Mouse (Mus musculus) myocyte (in vitro differentiated cells): ENCODE results near the gene Prr13.

Source experiments
- E2F4 ChIP-seq: IDR thresholded peaks from one replicate; pipeline ENCODE4 v1.6.1; 2011; ENCODE audit warnings: mild to moderate bottlenecking, control low read depth, moderate library complexity; ENCODE audit not compliant: insufficient read depth
- MYOG ChIP-seq, 3 experiments: IDR thresholded peaks; one replicate each; pipeline ENCODE4 v1.6.1; 2011; ENCODE audit warnings: control low read depth in 2 of 3, low read depth in 2 of 3, mild to moderate bottlenecking in 2 of 3; ENCODE audit not compliant: insufficient read length in 2 of 3, control insufficient read depth in 1 of 3, insufficient read depth in 1 of 3
- POLR2A ChIP-seq: IDR thresholded peaks from one replicate; pipeline ENCODE4 v1.6.1; 2011; ENCODE audit warnings: low read depth, mild to moderate bottlenecking, control low read depth, moderate library complexity; ENCODE audit not compliant: insufficient read length
- USF1 ChIP-seq: IDR thresholded peaks from one replicate; pipeline ENCODE4 v1.6.1; 2011; ENCODE audit warnings: low read depth, mild to moderate bottlenecking, control low read depth, moderate library complexity

DNA sequence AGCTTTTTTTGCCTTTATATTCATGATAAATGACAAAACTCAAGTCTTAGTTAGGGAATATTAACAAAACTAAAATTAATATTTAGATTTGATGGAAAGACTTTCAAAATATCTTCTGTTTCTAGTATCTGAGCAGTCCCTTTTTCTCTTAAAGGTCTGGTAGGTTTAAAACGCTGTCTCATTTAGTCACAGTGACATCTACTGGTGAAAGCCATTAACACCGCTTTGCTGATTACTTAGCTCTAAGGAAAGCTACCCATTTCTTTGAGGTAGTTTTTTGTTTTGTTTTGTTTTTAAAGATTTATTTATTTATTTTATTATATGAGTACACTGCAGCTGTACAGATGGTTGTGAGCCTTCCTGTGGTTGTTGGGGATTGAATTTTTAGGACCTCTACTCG is 37.4 kb upstream of the Prr13 start:
- TF ChIP-seq MYOG (IDR thresholded peaks at IDR 0.05; ENCODE audit: control insufficient read depth in 1 of 3, insufficient read depth in 1 of 3, insufficient read length in 2 of 3, low read depth in 2 of 3), result no peak
- TF ChIP-seq POLR2A, result no peak
- no peak for TF ChIP-seq E2F4
- TF ChIP-seq USF1, result no peak
